Comparison of ENCODE assay signal across 9 mouse cellular contexts in the genomic region with DNA sequence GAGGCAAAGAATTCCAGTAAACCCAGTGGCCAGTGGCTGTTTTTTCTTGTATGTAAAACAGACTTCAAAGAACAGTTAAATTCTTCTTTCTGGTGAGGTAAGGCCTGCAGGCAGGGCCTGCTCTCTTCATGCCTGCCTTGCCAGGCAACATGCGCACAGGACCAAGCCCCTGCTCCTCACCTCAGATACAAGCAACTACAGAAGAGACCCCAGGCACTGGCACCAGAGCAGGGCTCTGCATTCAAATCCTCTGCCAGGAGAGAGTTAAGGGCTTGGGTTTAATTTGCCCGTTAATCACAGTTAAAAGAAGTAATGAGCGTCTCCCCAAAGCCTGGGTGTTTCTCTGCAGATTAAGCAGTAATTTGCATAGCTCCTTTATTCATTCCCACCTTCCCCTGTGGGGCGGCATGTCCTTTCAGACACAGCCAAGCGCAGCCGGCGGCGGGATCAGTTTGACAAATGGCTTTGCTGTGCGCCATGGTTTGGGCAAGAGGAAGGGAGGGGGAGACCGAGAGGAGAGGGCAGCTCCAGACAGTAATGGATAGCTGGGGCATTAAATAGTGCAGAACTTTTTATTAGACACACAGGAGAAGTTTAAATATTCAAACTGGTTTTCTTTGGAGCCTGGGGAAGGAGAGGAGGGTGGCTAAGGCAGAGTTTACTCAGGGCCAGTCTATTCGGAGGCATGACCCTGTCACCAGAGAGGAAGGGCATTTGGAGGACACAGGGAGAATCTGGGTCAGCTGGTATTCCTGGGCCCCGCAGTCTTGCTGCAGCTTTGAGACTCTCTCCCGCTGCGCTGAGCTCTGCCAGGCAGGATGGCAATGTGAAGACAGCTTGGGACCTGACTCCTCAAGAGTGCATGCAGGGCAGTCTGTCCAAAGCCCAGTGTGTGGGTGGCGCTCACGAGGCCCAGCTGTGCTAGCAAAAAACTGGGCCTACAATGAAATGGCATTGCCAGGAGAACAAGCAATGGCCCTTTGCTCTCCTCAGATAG. TPM values are rescaled to one million over a fixed set of nuclear protein-coding genes. Genes with fewer than 3 reads are reported as not detected.
DNase-seq lines count a peak whose midpoint lies in the region; ATAC-seq and TF ChIP-seq lines count a peak whose summit lies in the region.
"Had no signal": no experiment of that assay in that cellular context is flagged by ENCODE, and none has a peak within 500 bp of the region (broad histone marks: within the 10 kb centered on the region; RNA-seq: fewer than 3 reads in every experiment).

No protein-coding gene starts in this region.

- 18% methylated on average over 16 of the region's 16 CpGs for WGBS in lung, embryonic 14.5 days
- WGBS in midbrain, embryonic 13.5 days = 3% methylated on average over 16 of the region's 16 CpGs

- H3K4me3 ChIP-seq in lung, embryonic 14.5 days (ENCODE audit: low read depth, low read length) = no peak overlapping the region
- no peak overlapping the region for H3K4me3 ChIP-seq in midbrain, embryonic 13.5 days (replicated peaks)
- H3K4me3 ChIP-seq: liver, embryonic 13.5 days had no signal

- ATAC-seq in lung, embryonic 14.5 days (ENCODE audit: insufficient read depth) = peak; percentile 39; the same call in 1 of the 2 replicates
- ATAC-seq in midbrain, embryonic 13.5 days = peak; percentile 76
- ATAC-seq in inflammation-experienced regulatory T-cells, adult 6 months = no peak

- no peak overlapping the region for H3K4me2 ChIP-seq in lung, embryonic 14.5 days
- 0 out of 2 replicates have a peak overlapping the region, but pooled peaks have one; percentile 22 for H3K4me2 ChIP-seq in midbrain, embryonic 13.5 days (replicated peaks)
- H3K4me2 ChIP-seq: liver, embryonic 13.5 days had no signal

- no peaks in the 10 kb centered on the region for H3K9me3 ChIP-seq in lung, embryonic 14.5 days (ENCODE audit: low read depth, low read length)
- H3K9me3 ChIP-seq in midbrain, embryonic 13.5 days = no peaks in the 10 kb centered on the region
- H3K9me3 ChIP-seq: liver, embryonic 13.5 days had no signal

- no peak for TF ChIP-seq CTCF in lung, embryonic 14.5 days (IDR thresholded peaks at IDR 0.05; ENCODE audit: low read depth)

- peaks cover 11% of the 10 kb centered on the region for H3K4me1 ChIP-seq in lung, embryonic 14.5 days (ENCODE audit: insufficient read depth)
- peaks cover 88% of the 10 kb centered on the region for H3K4me1 ChIP-seq in midbrain, embryonic 13.5 days (replicated peaks)

- peaks cover 7% of the 10 kb centered on the region for H3K36me3 ChIP-seq in lung, embryonic 14.5 days (ENCODE audit: insufficient read depth)
- peaks cover 6% of the 10 kb centered on the region for H3K36me3 ChIP-seq in midbrain, embryonic 13.5 days

- intact Hi-C loops in heart, postnatal 10 days (cut with DNase I) = no loop called here

- peak; percentile 40 for DNase-seq in adrenal gland, adult 2 months
- no peak for DNase-seq in adrenal gland, postnatal 4 days (ENCODE audit: low spot score in 2 of 2)
- peak; percentile 55 for DNase-seq in lung, embryonic 14.5 days
- no peak for DNase-seq in lung, postnatal 10 days
- peak; percentile 30 to 43 for DNase-seq in heart, postnatal 10 days
- no peak for DNase-seq in urinary bladder, postnatal 14 days (ENCODE audit: low spot score)
- DNase-seq: liver, embryonic 13.5 days had no signal

- peak overlapping the region; percentile 50 for H3K27ac ChIP-seq in lung, embryonic 14.5 days (ENCODE audit: low read depth)
- H3K27ac ChIP-seq in midbrain, embryonic 13.5 days = peak overlapping the region; percentile 92
- H3K27ac ChIP-seq: liver, embryonic 13.5 days had no signal

- H3K9ac ChIP-seq in lung, embryonic 14.5 days = no peak overlapping the region
- H3K9ac ChIP-seq in midbrain, embryonic 13.5 days (replicated peaks) = peak overlapping the region; percentile 21; the same call in 1 of the 2 replicates
- H3K9ac ChIP-seq: liver, embryonic 13.5 days had no signal

- no peaks in the 10 kb centered on the region for H3K27me3 ChIP-seq in lung, embryonic 14.5 days (ENCODE audit: insufficient read depth, low read length)
- no peaks in the 10 kb centered on the region for H3K27me3 ChIP-seq in midbrain, embryonic 13.5 days

RNA-seq across cellular contexts. Expression of a gene that starts 13.4 kb away (rescaled TPM):
- 10 to 100 TPM; 39.8 to 52.9 TPM for total RNA-seq in adrenal gland, adult 2 months (2021)
- 32.8 and 35.4 TPM in 2 replicates for polyA plus RNA-seq in adrenal gland, adult 2 months (2012; rRNA removed)
- 10 to 100 TPM; 71.6 to 74.7 TPM for total RNA-seq in adrenal gland, postnatal 4 days (2021)
- 61.8 and 63.8 TPM in 2 replicates for polyA plus RNA-seq in lung, embryonic 14.5 days (2014; fragmentation: Nextera tagmentation; extraction: Ambion mirVana)
- total RNA-seq in heart, postnatal 10 days (2021) = 10 to 100 TPM; 28.0 to 30.8 TPM
- 103 and 104 TPM in 2 replicates for polyA plus RNA-seq in midbrain, embryonic 13.5 days (2015; fragmentation: Nextera tagmentation; extraction: Ambion mirVana)
- polyA plus RNA-seq in inflammation-experienced regulatory T-cells, adult 6 months (2017; shearing (Covaris generic)) = 100 to 1,000 TPM in 1 of 3 experiments, 10 to 100 TPM in 2; 93.2 to 124 (median 96.9) TPM

RNA-seq across cellular contexts. Expression of a gene that starts 25.0 kb away (rescaled TPM):
- under 1 TPM; 0.52 to 0.66 TPM for total RNA-seq in adrenal gland, adult 2 months (2021)
- not detected in 2 replicates for polyA plus RNA-seq in adrenal gland, adult 2 months (2012; rRNA removed)
- total RNA-seq in adrenal gland, postnatal 4 days (2021) = 1 to 10 TPM in 1 of 2 experiments, under 1 TPM in 1; 0.28 to 7.8 TPM
- 24.1 and 30.8 TPM in 2 replicates for polyA plus RNA-seq in lung, embryonic 14.5 days (2014; fragmentation: Nextera tagmentation; extraction: Ambion mirVana)
- under 1 TPM; 0.47 to 0.74 TPM for total RNA-seq in heart, postnatal 10 days (2021)
- 0.10 TPM in 1 of 2 replicates, not detected in the other for polyA plus RNA-seq in midbrain, embryonic 13.5 days (2015; fragmentation: Nextera tagmentation; extraction: Ambion mirVana)
- polyA plus RNA-seq in inflammation-experienced regulatory T-cells, adult 6 months (2017; shearing (Covaris generic)) = under 1 TPM; 0.21 to 0.62 (median 0.40) TPM

RNA-seq across cellular contexts. Expression of a gene that starts 40.8 kb away (rescaled TPM):
- 10 to 100 TPM; 29.3 to 37.4 TPM for total RNA-seq in adrenal gland, adult 2 months (2021)
- 43.0 and 52.9 TPM in 2 replicates for polyA plus RNA-seq in adrenal gland, adult 2 months (2012; rRNA removed)
- 10 to 100 TPM; 27.5 to 35.0 TPM for total RNA-seq in adrenal gland, postnatal 4 days (2021)
- 18.4 and 19.5 TPM in 2 replicates for polyA plus RNA-seq in lung, embryonic 14.5 days (2014; fragmentation: Nextera tagmentation; extraction: Ambion mirVana)
- 10 to 100 TPM; 11.8 to 12.8 TPM for total RNA-seq in heart, postnatal 10 days (2021)
- 18.2 and 18.3 TPM in 2 replicates for polyA plus RNA-seq in midbrain, embryonic 13.5 days (2015; fragmentation: Nextera tagmentation; extraction: Ambion mirVana)
- polyA plus RNA-seq in inflammation-experienced regulatory T-cells, adult 6 months (2017; shearing (Covaris generic)) = 10 to 100 TPM; 19.0 to 35.1 (median 30.7) TPM

RNA-seq across cellular contexts. Expression of a gene that starts 53.3 kb away (rescaled TPM):
- total RNA-seq in adrenal gland, adult 2 months (2021) = 10 to 100 TPM; 57.1 to 76.8 TPM
- polyA plus RNA-seq in adrenal gland, adult 2 months (2012; rRNA removed) = 90.7 and 107 TPM in 2 replicates
- 10 to 100 TPM; 53.2 to 62.5 TPM for total RNA-seq in adrenal gland, postnatal 4 days (2021)
- 144 and 151 TPM in 2 replicates for polyA plus RNA-seq in lung, embryonic 14.5 days (2014; fragmentation: Nextera tagmentation; extraction: Ambion mirVana)
- 10 to 100 TPM; 43.8 to 50.3 TPM for total RNA-seq in heart, postnatal 10 days (2021)
- 14.8 and 19.7 TPM in 2 replicates for polyA plus RNA-seq in midbrain, embryonic 13.5 days (2015; fragmentation: Nextera tagmentation; extraction: Ambion mirVana)
- not detected for polyA plus RNA-seq in inflammation-experienced regulatory T-cells, adult 6 months (2017; shearing (Covaris generic))

Comparison
In these comparisons a context has a peak if more than half of its experiments do, and no peak if none do; other contexts are left out.
1. DNase-seq: peak in adrenal gland, adult 2 months (single experiment), lung, embryonic 14.5 days (single experiment) and heart, postnatal 10 days (2 of 2); none in adrenal gland, postnatal 4 days (0 of 2), lung, postnatal 10 days (single experiment) and urinary bladder, postnatal 14 days (single experiment).
2. RNA of a gene that starts 25.0 kb away (polyA plus RNA-seq): 24.1 to 30.8 TPM in lung, embryonic 14.5 days; 0.21 to 0.62 TPM in inflammation-experienced regulatory T-cells, adult 6 months, 0.10 TPM in midbrain, embryonic 13.5 days and not detected in adrenal gland, adult 2 months; every median in the first group is over 10 times any median in the second.